ENCODE assay signal across 27 mouse cellular contexts in genomic region chr19:29416393-29416902, GRCm38 (mm10). TPM values are rescaled to one million over a fixed set of nuclear protein-coding genes. Genes with fewer than 3 reads are reported as not detected.
DNase-seq lines count a peak whose midpoint lies in the region; ATAC-seq and TF ChIP-seq lines count a peak whose summit lies in the region.
"Had no signal": no experiment of that assay in that cellular context is flagged by ENCODE, and none has a peak within 500 bp of the region (broad histone marks: within the 10 kb centered on the region; RNA-seq: fewer than 3 reads in every experiment).

No protein-coding gene starts in this region.

- DNase-seq in midbrain, embryonic 11.5 days (ENCODE audit: low spot score, missing footprints) = peak; percentile 37
- DNase-seq in midbrain, embryonic 10.5 days (ENCODE audit: low spot score) = no peak
- DNase-seq in adrenal gland, postnatal 4 days (ENCODE audit: low spot score in 2 of 2) = no peak
- DNase-seq in heart, adult 11 months = no peak
- DNase-seq: adrenal gland, adult 8-10 months; adrenal gland, postnatal 14 days; adrenal gland, postnatal 36 days; cerebellum, adult 11-12 months; cerebellum, adult 2 months; cerebellum, adult 9-10 months; cerebellum, postnatal 10 days; cerebellum, postnatal 25 days; forebrain, postnatal 0 days had no signal

- H3K9ac ChIP-seq in midbrain, embryonic 11.5 days (ENCODE audit: low read length) = no peak overlapping the region
- H3K9ac ChIP-seq in intestine, embryonic 15.5 days = no peak overlapping the region
- no peak overlapping the region for H3K9ac ChIP-seq in intestine, postnatal 0 days (ENCODE audit: low read depth, low read length)
- H3K9ac ChIP-seq: embryonic facial prominence, embryonic 12.5 days; forebrain, embryonic 13.5 days; forebrain, embryonic 15.5 days; forebrain, postnatal 0 days had no signal

- no peak overlapping the region for H3K27ac ChIP-seq in midbrain, embryonic 11.5 days (ENCODE audit: low read depth, low read length)
- no peak overlapping the region for H3K27ac ChIP-seq in midbrain, embryonic 10.5 days (replicated peaks)
- H3K27ac ChIP-seq in intestine, embryonic 15.5 days = no peak overlapping the region
- H3K27ac ChIP-seq in intestine, postnatal 0 days (ENCODE audit: low read depth, low read length) = no peak overlapping the region
- H3K27ac ChIP-seq: embryonic facial prominence, embryonic 10.5 days; embryonic facial prominence, embryonic 12.5 days; forebrain, embryonic 13.5 days; forebrain, embryonic 15.5 days had no signal

- H3K4me1 ChIP-seq in midbrain, embryonic 11.5 days (ENCODE audit: control insufficient read depth, insufficient read depth, low read length) = no peaks in the 10 kb centered on the region
- H3K4me1 ChIP-seq in midbrain, embryonic 10.5 days = peaks cover 8% of the 10 kb centered on the region; the same call in 1 of the 2 replicates
- H3K4me1 ChIP-seq in intestine, embryonic 15.5 days (replicated peaks) = no peaks in the 10 kb centered on the region; the same call in 1 of the 2 replicates
- no peaks in the 10 kb centered on the region; the same call in 1 of the 2 replicates for H3K4me1 ChIP-seq in intestine, postnatal 0 days (replicated peaks; ENCODE audit: control insufficient read depth, insufficient read depth, low read length)
- H3K4me1 ChIP-seq: forebrain, embryonic 13.5 days had no signal

- no peaks in the 10 kb centered on the region for H3K36me3 ChIP-seq in midbrain, embryonic 11.5 days (ENCODE audit: control insufficient read depth, insufficient read depth, low read length)
- H3K36me3 ChIP-seq in midbrain, embryonic 10.5 days = no peaks in the 10 kb centered on the region
- no peaks in the 10 kb centered on the region for H3K36me3 ChIP-seq in intestine, embryonic 15.5 days
- H3K36me3 ChIP-seq in intestine, postnatal 0 days (ENCODE audit: control insufficient read depth, insufficient read depth) = no peaks in the 10 kb centered on the region
- H3K36me3 ChIP-seq: embryonic facial prominence, embryonic 10.5 days; embryonic facial prominence, embryonic 12.5 days; forebrain, embryonic 15.5 days had no signal

- H3K9me3 ChIP-seq in midbrain, embryonic 11.5 days (ENCODE audit: control insufficient read depth, low read length) = no peaks in the 10 kb centered on the region
- no peaks in the 10 kb centered on the region for H3K9me3 ChIP-seq in midbrain, embryonic 10.5 days (replicated peaks)
- no peaks in the 10 kb centered on the region for H3K9me3 ChIP-seq in intestine, embryonic 15.5 days
- H3K9me3 ChIP-seq in intestine, postnatal 0 days (ENCODE audit: control insufficient read depth) = no peaks in the 10 kb centered on the region
- H3K9me3 ChIP-seq: embryonic facial prominence, embryonic 10.5 days; embryonic facial prominence, embryonic 12.5 days; forebrain, embryonic 13.5 days; forebrain, embryonic 15.5 days had no signal

- 80% methylated on average over 3 of the region's 3 CpGs for WGBS in midbrain, embryonic 11.5 days
- WGBS in midbrain, embryonic 10.5 days = 84% methylated on average over 3 of the region's 3 CpGs
- WGBS in intestine, embryonic 15.5 days = 51% methylated on average over 3 of the region's 3 CpGs
- WGBS in intestine, postnatal 0 days = 22% methylated on average over 3 of the region's 3 CpGs

- H3K27me3 ChIP-seq in midbrain, embryonic 11.5 days (ENCODE audit: control insufficient read depth, insufficient read depth, low read length) = no peaks in the 10 kb centered on the region
- peaks cover 7% of the 10 kb centered on the region; the same call in 1 of the 2 replicates for H3K27me3 ChIP-seq in midbrain, embryonic 10.5 days (ENCODE audit: low read depth, poor library complexity, severe bottlenecking)
- H3K27me3 ChIP-seq in intestine, embryonic 15.5 days (replicated peaks) = no peaks in the 10 kb centered on the region
- no peaks in the 10 kb centered on the region for H3K27me3 ChIP-seq in intestine, postnatal 0 days (replicated peaks; ENCODE audit: control insufficient read depth, insufficient read depth, low read length)
- H3K27me3 ChIP-seq: embryonic facial prominence, embryonic 12.5 days; forebrain, embryonic 13.5 days; forebrain, embryonic 15.5 days had no signal

- no peak for ATAC-seq in midbrain, embryonic 11.5 days (ENCODE audit: low FRiP score)
- peak; percentile 80 for ATAC-seq in intestine, embryonic 15.5 days
- peak; percentile 43; the same call in 1 of the 2 replicates for ATAC-seq in intestine, postnatal 0 days
- ATAC-seq: activated CD4-positive, CD25-positive, alpha-beta regulatory T cell, adult 4 months; forebrain, embryonic 13.5 days; forebrain, embryonic 15.5 days; forebrain, postnatal 0 days; Patski had no signal

- TF ChIP-seq CTCF in intestine, postnatal 0 days (IDR thresholded peaks at IDR 0.05; ENCODE audit: low read depth) = no peak

- no peak overlapping the region for H3K4me2 ChIP-seq in midbrain, embryonic 11.5 days
- H3K4me2 ChIP-seq in intestine, embryonic 15.5 days (replicated peaks) = no peak overlapping the region
- no peak overlapping the region for H3K4me2 ChIP-seq in intestine, postnatal 0 days (replicated peaks; ENCODE audit: low read depth)
- H3K4me2 ChIP-seq: embryonic facial prominence, embryonic 12.5 days; forebrain, embryonic 13.5 days; forebrain, embryonic 15.5 days had no signal

- no peak overlapping the region for H3K4me3 ChIP-seq in midbrain, embryonic 11.5 days (ENCODE audit: low read depth, low read length)
- H3K4me3 ChIP-seq in midbrain, embryonic 10.5 days = no peak overlapping the region
- H3K4me3 ChIP-seq in intestine, embryonic 15.5 days (replicated peaks) = no peak overlapping the region
- no peak overlapping the region for H3K4me3 ChIP-seq in intestine, postnatal 0 days (ENCODE audit: low read depth, low read length)
- H3K4me3 ChIP-seq: embryonic facial prominence, embryonic 10.5 days; embryonic facial prominence, embryonic 12.5 days; forebrain, embryonic 13.5 days; forebrain, embryonic 15.5 days had no signal

RNA-seq across cellular contexts. Expression of gene Pdcd1lg2, which starts 5.7 kb away (rescaled TPM):
- not detected in 2 replicates for polyA plus RNA-seq in midbrain, embryonic 11.5 days (2014; fragmentation: Nextera tagmentation; extraction: Ambion mirVana)
- polyA plus RNA-seq in midbrain, embryonic 10.5 days (2016; fragmentation: Nextera tagmentation; extraction: Ambion mirVana) = not detected in 2 replicates
- not detected in 2 replicates for polyA plus RNA-seq in intestine, embryonic 15.5 days (2015; fragmentation: Nextera tagmentation; extraction: Ambion mirVana)
- 0.17 TPM in 1 of 2 replicates, not detected in the other for polyA plus RNA-seq in intestine, postnatal 0 days (2015; fragmentation: Nextera tagmentation; extraction: Ambion mirVana)
- not detected for total RNA-seq in adrenal gland, postnatal 4 days (2021)
- total RNA-seq: adrenal gland, adult 18-20 months; adrenal gland, adult 8-10 months; adrenal gland, postnatal 14 days; adrenal gland, postnatal 36 days; ES-E14 had no signal
- polyA plus RNA-seq: C2C12; cerebellum, adult 2 months; cortical plate, adult 2 months; embryonic facial prominence, embryonic 10.5 days; embryonic facial prominence, embryonic 14.5 days; forebrain, embryonic 11.5 days; forebrain, embryonic 13.5 days; forebrain, embryonic 15.5 days; forebrain, postnatal 0 days had no signal

RNA-seq across cellular contexts. Expression of gene Cd274, which starts 49.2 kb away (rescaled TPM):
- 0.34 and 0.77 TPM in 2 replicates for polyA plus RNA-seq in midbrain, embryonic 11.5 days (2014; fragmentation: Nextera tagmentation; extraction: Ambion mirVana)
- 0.29 and 0.38 TPM in 2 replicates for polyA plus RNA-seq in midbrain, embryonic 10.5 days (2016; fragmentation: Nextera tagmentation; extraction: Ambion mirVana)
- polyA plus RNA-seq in intestine, embryonic 15.5 days (2015; fragmentation: Nextera tagmentation; extraction: Ambion mirVana) = 0.40 and 0.69 TPM in 2 replicates
- polyA plus RNA-seq in intestine, postnatal 0 days (2015; fragmentation: Nextera tagmentation; extraction: Ambion mirVana) = 0.30 TPM in 2 replicates
- total RNA-seq in adrenal gland, postnatal 4 days (2021) = 1 to 10 TPM; 1.4 to 1.9 TPM

RNA-seq across cellular contexts. Expression of gene Plgrkt, which starts 49.3 kb away (rescaled TPM):
- 60.4 and 68.1 TPM in 2 replicates for polyA plus RNA-seq in midbrain, embryonic 11.5 days (2014; fragmentation: Nextera tagmentation; extraction: Ambion mirVana)
- 40.4 and 43.8 TPM in 2 replicates for polyA plus RNA-seq in midbrain, embryonic 10.5 days (2016; fragmentation: Nextera tagmentation; extraction: Ambion mirVana)
- polyA plus RNA-seq in intestine, embryonic 15.5 days (2015; fragmentation: Nextera tagmentation; extraction: Ambion mirVana) = 182 and 201 TPM in 2 replicates
- polyA plus RNA-seq in intestine, postnatal 0 days (2015; fragmentation: Nextera tagmentation; extraction: Ambion mirVana) = 147 TPM in 2 replicates
- total RNA-seq in adrenal gland, postnatal 4 days (2021) = 10 to 100 TPM; 73.2 to 74.8 TPM
